Mouse (Mus musculus): ENCODE results near the gene Lama4.

The Lama4 gene

DNA sequence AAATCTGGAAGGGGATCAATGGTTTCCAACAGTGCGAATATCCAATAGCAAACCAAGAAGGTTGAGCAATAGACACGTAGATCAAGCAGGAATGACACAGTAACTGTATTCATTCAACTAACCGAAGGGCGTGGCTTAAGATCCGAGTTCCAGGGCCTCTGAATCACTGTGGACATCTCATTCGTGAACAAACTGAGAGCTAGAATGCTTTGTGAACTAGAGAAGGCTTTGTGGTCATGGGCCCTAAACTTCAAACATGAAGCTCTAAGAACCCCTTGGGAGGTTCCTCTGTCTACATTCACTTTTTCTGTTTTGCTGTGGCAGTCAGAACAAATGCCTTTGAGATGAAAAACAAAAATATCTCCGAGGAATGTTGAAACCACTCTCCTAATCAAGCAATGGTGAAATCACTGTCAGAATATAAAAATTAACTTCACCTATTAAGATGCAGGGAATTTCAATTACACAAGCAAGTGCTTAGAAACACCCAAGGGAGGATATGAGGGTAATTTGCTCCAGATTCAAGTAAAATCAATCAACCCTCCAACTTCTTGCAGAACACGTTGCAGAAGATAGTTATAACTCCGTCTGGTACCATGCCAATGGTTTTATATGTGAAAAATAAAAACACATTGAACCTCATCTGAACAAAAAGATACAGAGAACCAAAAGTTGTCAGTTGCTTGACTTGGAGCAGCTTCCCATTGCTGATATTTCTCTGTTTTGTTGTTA, 29.6 kb downstream of the Lama4 start:
- no peak for DNase-seq

DNA sequence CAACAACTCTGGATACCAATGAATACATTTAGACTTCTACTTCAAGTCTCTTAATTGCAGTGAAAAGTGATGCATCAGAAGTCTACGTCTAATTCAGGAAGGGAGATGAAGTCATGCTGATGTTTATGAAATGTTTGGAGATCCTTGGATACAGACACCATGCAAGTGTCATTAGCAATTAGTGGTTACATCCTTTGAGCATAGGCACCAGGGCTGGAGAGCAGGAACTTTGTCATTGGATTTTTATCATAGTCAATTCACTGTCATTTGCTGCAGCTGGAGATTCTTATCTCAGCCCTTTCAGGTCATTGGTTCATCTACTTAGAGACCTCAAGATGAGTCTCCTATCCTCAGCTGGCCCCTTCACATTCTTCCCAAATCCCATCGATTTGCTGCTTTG, 30.6 kb downstream of the Lama4 start:
- no peak for DNase-seq

DNA sequence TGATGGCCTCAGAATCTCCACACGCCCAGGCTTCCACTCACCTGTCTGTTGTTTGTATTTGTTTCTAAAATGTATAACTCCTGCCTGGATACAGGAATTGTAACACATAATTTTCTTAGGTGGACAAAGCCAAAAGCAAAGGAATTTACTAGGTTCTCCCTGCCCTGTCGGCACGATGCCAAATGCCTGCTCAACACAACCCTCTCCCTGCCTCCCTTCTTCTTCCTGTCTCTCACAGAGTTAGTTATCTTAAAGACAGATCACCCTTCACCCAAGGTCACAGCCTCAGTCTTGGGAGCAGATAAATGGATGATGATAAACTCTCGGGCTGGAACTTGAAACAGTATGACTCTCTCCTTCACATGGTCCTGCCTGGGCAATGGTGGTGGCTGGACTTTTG, 35.6 kb downstream of the Lama4 start:
- no peak for DNase-seq

DNA sequence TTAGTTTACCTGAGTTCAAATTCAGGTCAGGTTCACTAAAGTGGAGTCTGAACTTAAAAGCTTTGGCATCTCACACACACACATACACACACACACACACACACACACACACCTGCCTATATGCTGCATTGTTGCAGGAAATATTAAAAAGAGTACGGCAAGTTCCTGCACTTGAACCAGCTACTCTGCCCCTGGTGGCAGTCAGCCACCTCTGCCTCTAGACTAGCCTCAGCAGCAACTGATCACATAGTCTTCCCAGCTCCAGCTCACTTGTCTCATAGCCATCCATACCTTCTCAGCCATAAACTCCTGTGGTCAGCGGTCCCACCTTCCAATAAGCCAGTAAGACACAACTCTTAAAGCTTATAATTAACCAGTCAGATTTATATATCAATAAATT, 37.2 kb downstream of the Lama4 start:
- no peak for DNase-seq

DNA sequence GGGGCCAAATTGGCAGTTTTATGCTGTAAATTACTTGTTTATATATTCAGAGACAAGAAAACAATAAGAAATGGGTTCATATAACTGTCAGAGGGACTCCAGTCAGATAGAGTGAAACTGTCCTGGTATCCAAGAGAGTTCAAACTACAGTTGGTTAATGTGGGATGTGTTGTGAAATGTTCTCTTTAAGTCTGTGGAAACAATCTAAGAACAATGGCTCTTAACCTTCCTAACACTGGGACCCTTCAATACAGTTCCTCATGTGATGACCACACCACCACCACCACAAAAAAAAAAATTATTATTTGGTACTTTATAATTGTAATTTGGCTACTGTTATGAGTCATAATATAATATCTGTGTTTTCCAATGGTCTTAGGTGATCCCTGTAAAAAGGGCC, 38.2 kb downstream of the Lama4 start:
- no peak for DNase-seq

DNA sequence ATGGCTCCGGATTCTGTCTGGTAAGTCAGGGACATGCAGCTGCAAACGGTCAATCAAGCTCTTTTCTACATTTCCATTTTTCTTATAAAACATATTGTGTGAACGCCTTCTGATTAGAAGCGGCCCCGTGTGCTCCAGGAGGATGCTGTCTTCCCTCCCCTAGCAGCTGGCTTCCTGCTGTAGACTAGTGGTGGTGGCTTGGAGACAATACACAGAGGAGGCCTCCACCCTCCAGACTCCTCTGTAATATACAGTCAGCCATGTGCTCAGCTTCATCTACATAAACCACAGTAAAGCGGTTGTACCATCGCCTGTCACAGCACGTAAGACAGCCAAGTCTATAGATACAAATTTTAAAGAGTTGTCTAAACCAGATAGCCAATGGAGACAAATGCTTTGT, 40.2 kb downstream of the Lama4 start:
- no peak for DNase-seq

DNA sequence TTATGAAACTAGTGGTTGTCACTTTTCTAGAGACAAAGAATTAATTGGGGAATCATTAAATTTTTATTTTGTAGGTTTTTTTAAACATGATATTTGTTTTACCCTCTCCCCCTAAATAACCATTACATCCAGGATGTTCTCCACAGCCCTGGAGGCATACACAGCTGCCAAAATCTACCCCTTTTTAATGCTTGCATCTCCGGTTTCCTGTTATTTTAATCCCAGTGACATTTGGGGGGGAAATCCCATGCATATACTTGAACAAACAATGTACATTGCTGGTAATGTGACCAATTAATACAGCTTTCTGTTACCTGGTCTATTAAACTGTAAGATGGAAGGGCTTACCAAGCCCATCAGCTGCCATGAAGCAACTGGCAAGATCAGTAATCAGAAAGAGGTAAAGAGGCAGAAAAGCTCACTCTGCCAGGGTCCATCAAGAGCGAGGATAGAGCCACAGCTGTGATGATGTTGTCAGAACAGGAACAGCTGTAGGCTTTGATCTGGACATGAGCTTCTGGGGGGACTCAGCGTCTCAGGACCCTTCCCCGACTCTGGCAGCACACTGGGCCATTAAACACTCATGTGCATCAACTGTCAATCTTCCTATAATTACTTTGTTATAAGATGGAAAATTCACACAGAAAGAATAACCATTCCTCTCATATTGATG, 41.3 kb downstream of the Lama4 start:
- no peak for DNase-seq

DNA sequence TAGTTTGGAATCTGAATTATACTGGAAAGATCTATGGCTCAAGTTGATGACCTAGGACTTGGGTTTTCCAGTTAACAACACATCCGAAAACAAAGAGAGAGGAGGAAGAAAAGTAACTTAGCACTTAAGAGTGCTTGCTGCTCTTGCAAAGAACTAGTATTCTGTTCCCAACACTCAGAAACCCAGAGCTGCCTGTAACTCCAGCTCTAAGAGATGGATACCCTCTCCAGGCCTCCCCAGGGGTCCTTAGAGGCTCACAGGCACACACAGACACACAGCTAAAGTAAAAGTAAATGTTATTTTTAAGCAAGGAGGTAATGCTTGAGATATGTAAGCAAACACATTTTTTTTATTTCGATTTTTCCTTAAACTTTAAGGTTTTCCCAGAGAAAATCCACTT, 49.5 kb downstream of the Lama4 start:
- DNase-seq, result no peak

DNA sequence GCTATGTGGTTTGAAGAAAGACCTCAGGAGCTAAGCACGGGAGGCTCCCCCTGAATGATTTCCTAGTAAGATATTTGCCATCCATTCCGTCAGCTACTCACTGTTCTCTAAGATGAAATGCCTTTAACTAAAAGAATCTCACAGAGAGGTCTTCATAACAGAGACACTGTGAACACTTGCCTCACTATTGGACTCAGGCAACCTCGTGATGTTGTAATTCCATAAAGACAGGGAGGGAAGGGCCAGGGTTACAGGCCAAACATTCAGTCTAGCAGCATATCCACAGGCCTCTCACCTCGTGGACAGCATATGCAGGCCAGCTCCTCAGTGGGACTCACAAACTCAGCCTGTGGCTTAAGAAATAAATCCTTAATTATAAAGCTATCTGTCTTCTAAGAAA, 52.7 kb downstream of the Lama4 start:
- DNase-seq, result no peak

DNA sequence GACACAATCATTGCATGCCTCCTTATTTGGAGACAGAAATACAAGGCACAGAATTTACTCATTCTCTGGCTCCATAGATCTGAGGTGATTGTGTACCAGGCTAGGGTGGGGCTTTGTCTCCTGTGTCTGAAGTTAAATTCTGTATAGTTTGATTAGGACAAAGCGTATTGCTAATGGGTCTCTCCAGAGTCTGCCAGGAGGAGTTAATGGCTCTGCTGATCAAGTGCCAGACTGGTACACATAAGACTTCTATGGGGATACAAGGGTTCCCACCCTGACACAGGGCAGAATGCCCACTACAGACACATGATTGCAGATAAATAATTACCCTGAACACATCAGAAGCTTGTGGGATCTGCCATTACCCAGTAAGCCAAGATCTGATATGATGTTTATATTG, 53.3 kb downstream of the Lama4 start:
- DNase-seq, result no peak

DNA sequence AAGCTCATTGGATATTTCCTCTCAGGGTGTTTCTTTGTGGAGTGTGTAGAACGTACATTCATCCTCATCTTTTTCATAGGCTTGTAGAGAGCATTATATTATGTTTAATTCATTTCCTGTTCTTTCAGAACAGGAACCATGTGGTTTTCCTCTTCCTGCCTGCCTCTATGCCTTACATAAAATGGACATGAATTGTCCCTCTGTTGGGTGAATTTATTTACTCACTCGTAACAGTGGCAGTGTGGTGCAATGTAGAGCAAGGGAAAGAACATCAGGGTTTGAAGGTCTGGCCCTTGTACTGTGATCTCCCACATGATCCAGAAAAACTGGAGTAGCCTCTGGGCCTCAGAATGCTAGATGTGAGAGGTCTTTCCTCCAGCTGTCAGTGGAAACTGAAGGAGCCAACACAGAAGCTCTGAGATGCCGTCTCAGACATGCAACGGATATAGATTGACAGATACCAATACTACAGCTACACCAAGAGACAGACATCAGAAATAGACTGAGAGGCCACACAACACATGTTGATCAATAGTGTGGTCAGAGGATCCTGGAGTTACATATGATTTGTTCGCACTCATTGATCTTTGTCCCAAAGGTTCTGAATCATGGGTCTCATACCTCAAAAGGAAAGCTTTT, 58.4 kb downstream of the Lama4 start:
- no peak for DNase-seq

DNA sequence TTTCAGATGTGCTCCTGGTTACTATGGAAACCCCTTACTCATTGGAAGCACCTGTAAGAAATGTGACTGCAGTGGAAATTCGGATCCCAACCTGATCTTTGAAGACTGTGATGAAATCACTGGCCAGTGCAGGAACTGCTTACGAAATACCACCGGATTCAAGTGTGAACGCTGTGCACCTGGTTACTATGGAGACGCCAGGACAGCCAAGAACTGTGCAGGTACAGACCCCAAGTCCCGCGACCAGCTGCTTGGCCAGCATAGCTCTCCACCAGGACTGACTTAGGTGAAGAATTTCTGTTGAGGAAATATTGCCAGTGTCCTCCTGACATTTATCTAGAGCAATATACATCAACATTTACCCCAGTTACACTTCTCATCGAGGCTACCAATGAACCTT, 61.2 kb downstream of the Lama4 start:
- no peak for DNase-seq

DNA sequence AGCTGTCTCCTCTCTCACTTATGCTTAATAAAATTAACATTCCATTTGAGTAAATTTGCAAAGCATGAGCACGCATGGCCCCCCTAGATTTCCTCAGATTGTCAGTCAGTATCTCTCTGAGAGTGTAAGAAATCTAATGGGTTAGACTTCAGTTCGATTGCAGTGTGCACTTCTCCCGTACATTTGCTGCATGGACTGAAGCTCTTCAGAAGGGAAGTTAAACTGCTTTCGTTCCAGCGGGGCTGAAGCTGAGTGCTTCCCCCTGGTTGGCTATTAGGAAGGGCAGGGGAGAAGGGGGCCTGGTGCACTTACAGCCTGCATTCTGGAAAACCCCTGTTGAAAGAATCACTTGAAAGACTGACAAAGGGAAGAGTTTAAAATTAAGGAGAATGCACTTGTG, 61.7 kb downstream of the Lama4 start:
- no peak for DNase-seq

DNA sequence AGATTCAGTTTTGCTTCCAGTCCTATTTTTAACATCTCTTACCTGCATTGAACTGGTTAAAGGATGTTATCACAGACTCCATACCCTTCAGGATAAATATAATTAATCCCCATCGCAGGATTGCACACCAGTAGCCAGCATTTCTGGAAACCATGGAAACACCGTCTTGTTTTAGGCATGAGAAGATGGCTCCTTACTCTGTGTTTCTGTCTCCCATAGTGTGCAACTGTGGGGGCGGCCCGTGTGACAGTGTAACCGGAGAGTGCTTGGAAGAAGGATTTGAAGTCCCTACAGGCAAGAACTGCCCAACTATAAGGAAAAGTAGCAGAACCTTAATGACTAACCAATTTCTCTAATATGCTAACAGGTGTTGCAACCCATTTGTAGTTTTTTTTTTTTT, 63.1 kb downstream of the Lama4 start:
- DNase-seq, result no peak

DNA sequence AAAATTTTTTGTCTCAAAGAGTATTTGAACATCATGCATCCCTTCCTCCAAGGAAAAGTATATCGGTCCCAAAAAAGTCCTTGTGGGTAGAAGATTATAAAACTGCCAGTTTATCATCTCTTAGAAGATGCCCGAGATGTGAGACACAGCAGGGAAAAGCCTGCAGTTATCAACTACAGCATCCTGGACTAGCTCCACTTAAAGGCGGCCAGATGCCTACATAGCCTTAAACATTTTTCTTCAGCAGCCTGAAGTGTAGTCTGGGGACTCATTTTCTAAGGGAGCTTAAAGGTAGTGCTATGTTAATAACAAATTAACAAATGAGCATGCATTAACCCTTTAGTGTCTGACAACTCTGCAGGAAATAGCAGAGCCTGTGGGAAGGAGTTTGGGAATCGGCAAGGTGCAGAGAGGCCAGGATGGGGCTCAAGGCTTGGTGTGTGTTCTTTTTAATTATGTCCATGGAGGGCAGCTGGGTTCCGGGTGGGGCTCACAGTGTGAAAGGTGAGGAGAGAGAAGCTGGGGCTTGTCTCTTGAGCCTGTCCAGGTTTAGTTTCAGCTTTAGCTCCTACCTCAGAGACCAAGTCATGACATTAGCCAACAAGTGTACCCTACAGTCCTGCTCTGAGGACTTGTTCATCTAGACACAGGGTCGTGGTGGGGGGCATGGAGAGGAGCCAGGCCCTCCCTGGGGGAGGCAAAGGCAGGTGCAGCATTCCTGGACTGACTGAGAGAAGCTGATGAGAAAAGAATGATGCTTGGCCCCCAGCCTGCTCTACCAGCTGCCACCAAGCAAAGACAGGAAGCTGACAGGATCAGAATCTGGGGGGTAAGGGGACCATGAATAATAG, 64.2 kb downstream of the Lama4 start:
- DNase-seq, result no peak

DNA sequence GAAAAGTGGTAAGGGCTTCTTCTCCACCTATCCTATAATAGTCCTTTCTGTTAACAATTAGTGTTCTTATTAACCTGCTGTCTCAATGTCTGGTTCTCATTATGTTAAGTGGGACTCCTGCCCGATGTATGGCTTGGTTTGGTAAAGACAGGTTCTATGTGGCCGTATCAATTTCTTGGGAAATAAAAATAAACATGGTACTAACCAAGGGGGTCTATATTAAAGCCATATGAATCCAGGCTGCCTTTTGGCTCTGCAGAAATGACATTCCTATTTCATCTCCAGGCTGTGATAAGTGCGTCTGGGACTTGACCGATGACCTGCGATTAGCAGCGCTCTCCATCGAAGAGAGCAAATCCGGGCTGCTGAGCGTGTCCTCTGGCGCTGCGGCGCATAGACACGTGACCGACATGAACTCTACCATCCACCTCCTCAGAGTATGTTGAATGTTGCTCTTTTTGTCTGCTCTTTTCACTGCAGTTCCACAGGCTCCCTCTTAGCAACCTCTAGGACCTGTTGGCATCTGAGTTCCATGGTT, 64.9 kb downstream of the Lama4 start:
- DNase-seq, result no peak

DNA sequence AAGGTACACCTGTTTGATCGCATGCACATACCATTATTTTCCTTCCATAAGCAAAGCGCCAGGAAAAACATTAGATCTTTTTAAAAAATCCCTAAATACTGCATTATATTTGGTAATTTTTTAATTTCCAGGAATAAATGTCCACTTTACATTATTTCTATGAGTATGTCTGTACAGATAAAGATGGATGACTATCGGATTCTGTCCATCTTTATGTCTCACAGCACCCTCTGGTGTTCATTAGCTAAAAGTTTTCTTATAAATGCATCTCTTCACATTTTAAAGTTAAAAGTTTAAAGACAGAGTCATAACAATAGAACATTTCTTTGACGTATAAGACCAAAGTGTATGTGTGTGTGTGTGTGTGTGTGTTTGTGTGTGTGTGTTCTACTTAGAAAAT, 74.2 kb downstream of the Lama4 start:
- DNase-seq, result no peak

DNA sequence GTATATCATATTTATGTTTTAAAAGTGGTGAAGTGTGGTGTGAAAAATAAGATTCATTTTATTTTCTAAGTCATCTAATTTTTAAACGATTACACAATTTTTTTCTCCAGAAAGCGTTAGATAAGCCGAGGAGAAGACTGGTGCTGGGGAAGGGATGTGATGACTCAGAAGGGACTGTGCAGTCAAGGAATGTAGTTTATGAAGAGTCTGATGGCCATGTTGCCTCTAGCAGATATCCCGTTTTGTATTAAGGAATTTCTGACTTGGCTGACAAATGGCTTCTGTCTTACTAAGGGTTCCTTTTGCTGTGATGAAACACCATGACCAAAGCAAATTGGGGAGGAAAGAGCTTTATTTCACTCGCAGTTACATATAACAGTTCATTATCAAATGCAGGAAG, 74.7 kb downstream of the Lama4 start:
- no peak for DNase-seq

DNA sequence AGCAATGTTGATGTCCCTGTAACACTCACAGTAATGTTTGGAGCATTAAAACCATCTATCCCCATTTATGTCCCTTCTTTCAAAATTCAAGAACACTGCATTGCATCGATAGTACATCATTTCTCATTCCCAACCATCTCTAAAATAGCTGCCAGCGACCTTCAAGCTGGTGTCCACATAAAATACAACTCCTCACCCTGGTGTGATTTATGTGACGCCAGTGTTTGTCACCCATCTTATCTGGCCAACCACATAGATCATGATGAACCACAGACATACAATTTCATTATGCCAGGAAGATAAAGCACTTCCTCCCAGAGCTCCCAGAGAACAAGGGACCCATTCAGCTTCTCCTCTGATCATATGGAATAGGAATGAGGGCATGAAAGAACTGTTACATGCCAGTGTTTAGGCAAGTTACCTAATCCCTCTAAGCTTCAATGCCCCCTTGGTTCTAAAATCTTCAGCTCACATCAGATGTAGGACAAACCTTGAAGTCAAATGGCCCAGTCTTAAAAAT, 79.2 kb downstream of the Lama4 start:
- no peak for DNase-seq

DNA sequence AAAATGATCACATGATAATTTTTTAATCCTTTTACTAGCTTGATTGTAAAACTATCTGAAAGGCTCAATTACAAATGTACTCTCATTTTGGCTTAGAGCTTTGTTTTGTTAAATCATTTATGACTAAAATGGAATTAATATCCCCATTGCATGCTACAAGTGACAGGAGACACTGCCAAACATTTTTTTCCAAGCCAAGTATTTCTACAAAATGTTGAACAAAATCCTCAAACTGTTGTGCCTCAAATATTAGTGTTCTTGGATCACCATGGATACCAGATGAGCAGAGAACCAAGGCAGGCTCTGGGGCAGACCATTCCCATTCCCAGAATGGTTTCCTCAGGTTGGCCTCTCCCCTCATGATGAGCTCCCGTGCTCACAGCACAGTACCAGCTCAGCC, 79.8 kb downstream of the Lama4 start:
- DNase-seq, result no peak

DNA sequence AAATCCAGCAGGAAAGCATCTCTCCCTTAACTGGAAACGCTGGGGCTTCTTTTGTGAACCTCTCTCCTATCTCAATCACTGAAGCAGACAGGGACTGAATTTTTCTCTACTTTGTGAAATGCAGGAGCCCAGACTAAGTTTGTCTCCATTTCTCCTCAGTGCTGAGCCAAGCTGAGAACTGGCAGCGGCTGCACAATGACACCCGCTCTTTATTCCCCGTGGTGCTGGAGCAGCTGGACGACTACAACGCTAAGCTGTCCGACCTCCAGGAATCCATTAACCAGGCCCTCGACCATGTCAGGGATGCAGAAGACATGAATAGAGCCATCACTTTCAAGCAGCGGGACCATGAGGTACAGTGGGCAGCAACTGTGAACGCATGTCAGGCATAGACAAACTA, 82.5 kb downstream of the Lama4 start:
- no peak for DNase-seq

DNA sequence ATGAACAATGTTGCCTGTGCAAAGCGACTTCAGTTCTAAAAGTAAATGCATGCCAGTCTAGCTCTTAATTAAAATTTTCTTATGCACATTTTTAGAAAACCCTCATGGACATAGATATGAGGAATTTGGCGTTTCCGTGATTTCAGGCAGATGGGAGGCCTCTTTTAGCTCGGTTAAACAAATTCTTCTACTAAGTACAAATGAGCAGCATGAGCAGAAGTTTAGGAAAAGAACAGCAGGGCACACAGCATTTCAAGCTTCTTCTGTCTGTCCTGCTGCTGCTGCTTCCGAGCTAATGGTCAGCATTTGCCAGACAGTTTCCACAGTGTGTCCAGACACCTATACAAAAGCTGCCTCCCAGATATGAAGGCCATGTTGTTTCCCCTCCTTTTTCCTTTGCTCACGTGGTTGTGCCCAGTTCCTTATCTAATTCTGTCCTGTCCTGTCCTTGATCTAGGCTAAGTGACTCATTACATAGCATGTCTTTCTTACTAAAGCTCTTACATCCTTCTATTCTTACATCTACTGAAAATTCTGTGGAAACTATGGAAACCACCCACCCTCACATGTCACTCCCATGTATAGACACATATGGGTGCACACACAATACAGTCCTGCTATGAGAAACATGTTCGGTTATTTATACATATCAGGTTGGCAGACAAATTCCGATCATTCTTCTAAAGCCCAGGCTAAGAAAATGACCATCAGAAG, 84.4 kb downstream of the Lama4 start:
- no peak for DNase-seq

Measured in cerebellum, adult 9-11 months (tissue).